Mouse (Mus musculus) natural killer cell, adult 2 months (primary cell): Measurements from ENCODE around the gene Armcx3.
"Not testable (repeated sequence)": the region's sequence is repeated elsewhere in the genome, so short reads cannot be mapped to it uniquely, and the experiment has no call there.

Experiments used
- DNase-seq, 2 experiments: peaks; one replicate each; pipeline ENCODE4 v3.0.0; 2022; ENCODE audit warnings: low spot score in 2 of 2

Armcx3 gene

GRCm38 (mm10) chrX:134756434-134757292 is at the start of gene Armcx3:
Gene Armcx3 (plus strand): TSS chrX:134756595.
- peak; percentile 17 to 37 for DNase-seq

- no peak for DNase-seq
Observed at GRCm38 (mm10) chrX:134716863-134717262, 39.5 kb upstream of the Armcx3 start.

GRCm38 (mm10) chrX:134717752-134718308 is 38.6 kb upstream of the Armcx3 start, which contains the start of gene Armcx1:
Gene Armcx1 (plus strand): TSS chrX:134717963.
- no peak for DNase-seq

GRCm38 (mm10) chrX:134718524-134718923 is 37.9 kb upstream of the Armcx3 start:
- DNase-seq: no peak

- DNase-seq: not testable (repeated sequence)
Observed at GRCm38 (mm10) chrX:134723762-134724161, 32.6 kb upstream of the Armcx3 start.

- peak in 1 of 2 experiments; percentile 3 for DNase-seq
Observed at GRCm38 (mm10) chrX:134729778-134730177, 26.6 kb upstream of the Armcx3 start.

GRCm38 (mm10) chrX:134737796-134738195 is 18.6 kb upstream of the Armcx3 start:
- no peak for DNase-seq

- no peak for DNase-seq
Observed at GRCm38 (mm10) chrX:134739160-134739559, 17.2 kb upstream of the Armcx3 start.

- no peak for DNase-seq
Observed at GRCm38 (mm10) chrX:134741862-134742261, 14.5 kb upstream of the Armcx3 start.

GRCm38 (mm10) chrX:134746459-134746858 is 9.9 kb upstream of the Armcx3 start:
- peak in 1 of 2 experiments; percentile 9 for DNase-seq

GRCm38 (mm10) chrX:134750764-134751592 is 5.4 kb upstream of the Armcx3 start, which contains the start of gene Armcx6:
Gene Armcx6 (minus strand): TSS chrX:134751417.
- peak; percentile 43 to 62 for DNase-seq

- DNase-seq: no peak
Observed at GRCm38 (mm10) chrX:134751910-134752309, 4.5 kb upstream of the Armcx3 start.

GRCm38 (mm10) chrX:134752584-134752983 is 3.8 kb upstream of the Armcx3 start:
- DNase-seq: no peak

GRCm38 (mm10) chrX:134757293-134757995 is 1.0 kb downstream of the Armcx3 start:
- DNase-seq: no peak

GRCm38 (mm10) chrX:134763428-134764198 is 7.2 kb downstream of the Armcx3 start:
- DNase-seq: not testable (repeated sequence)

GRCm38 (mm10) chrX:134787728-134788127 is 31.3 kb downstream of the Armcx3 start:
- no peak for DNase-seq

GRCm38 (mm10) chrX:134807833-134808754 is 51.7 kb downstream of the Armcx3 start:
- no peak for DNase-seq

GRCm38 (mm10) chrX:134808755-134809224 is 52.4 kb downstream of the Armcx3 start, which contains the start of gene Armcx2:
Gene Armcx2 (minus strand): TSS chrX:134809221.
- DNase-seq: peak; percentile 28 to 39
